Mouse (Mus musculus): ENCODE data around the gene Tle1. TPM values are rescaled to one million over a fixed set of nuclear protein-coding genes. Genes with fewer than 3 reads are reported as not detected.
A peak's percentile ranks its signal among the peaks of the same experiment; 100 is the strongest.

Gene Tle1
- polyA plus RNA-seq, 1 experiment from 2014 or later, result 27.8 TPM

DNA sequence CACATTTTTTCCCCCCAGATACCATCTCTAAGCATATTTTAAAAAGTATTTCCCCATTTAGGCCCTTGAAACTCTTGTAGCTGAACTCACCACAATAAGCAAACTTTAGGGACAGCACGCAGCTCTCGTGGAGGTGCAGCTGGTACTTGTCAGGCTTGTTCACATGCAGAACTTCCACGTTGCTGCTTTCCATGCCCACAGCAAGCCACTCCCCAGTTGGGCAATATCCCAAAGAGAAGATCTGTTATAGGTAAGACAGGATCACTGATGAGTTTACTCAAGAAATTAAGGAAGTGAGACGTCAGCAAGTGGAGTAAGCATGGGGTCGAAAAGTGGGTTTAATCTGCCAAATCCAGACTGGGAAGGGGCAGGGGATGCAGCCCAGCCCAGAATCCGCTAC, 80.7 kb downstream of the Tle1 start:
- Histone ChIP-seq H3K4me2 (replicated peaks) (no peak overlapping the region), H3K27me3 (no peaks in the 10 kb centered on the region), H3K27ac (no peak overlapping the region), H3K4me1 (no peaks in the 10 kb centered on the region), H3K9ac (no peak overlapping the region), H3K4me3 (no peak overlapping the region), H3K9me3 (no peaks in the 10 kb centered on the region), H3K36me3 (peaks cover 85% of the 10 kb centered on the region)
- 87% methylated on average over 6 of the region's 6 CpGs for WGBS
- no peak for ATAC-seq (ENCODE audit: low FRiP score, low read depth)

- H3K36me3 ChIP-seq, result peaks cover 33% of the 10 kb centered on the region
- no peak overlapping the region for H3K4me2 ChIP-seq (replicated peaks)
- H3K27ac ChIP-seq, result 0 out of 2 replicates have a peak overlapping the region, but pooled peaks have one; percentile 3
- H3K27me3 ChIP-seq, result no peaks in the 10 kb centered on the region
- H3K4me3 ChIP-seq, result no peak overlapping the region
- no peak overlapping the region for H3K9ac ChIP-seq
- peak; percentile 54; the same call in 1 of the 2 replicates for ATAC-seq (ENCODE audit: low FRiP score, low read depth)
- H3K9me3 ChIP-seq, result 0 out of 2 replicates have a peak, but pooled peaks cover 10% of the 10 kb centered on the region
- no peaks in the 10 kb centered on the region for H3K4me1 ChIP-seq
Measured at GRCm38 (mm10) chr4:72105702-72106101, 95.0 kb downstream of the Tle1 start.

DNA sequence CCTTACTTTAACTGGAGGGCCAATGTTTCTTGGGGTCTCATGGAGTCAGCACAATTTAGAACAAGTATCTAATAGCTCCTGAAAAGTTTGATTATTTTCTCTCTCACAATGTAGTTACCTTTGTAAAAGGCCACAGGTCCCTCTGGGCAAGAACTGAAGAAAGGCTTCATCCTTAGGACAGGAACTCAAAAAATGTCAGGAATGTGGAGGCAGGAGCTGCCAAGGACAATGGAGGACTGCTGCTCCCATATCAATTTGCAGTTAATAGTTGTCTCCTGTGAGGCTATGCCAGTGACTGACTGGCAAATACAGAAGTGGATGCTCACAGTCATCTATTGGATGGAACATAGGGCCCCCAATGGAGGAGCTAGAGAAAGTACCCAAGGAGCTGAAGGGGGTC, 96.5 kb downstream of the Tle1 start:
- Histone ChIP-seq H3K4me1 (no peaks in the 10 kb centered on the region), H3K4me3 (no peak overlapping the region), H3K36me3 (peaks cover 27% of the 10 kb centered on the region), H3K27me3 (no peaks in the 10 kb centered on the region), H3K9ac (no peak overlapping the region), H3K27ac (no peak overlapping the region), H3K9me3 (0 out of 2 replicates have a peak, but pooled peaks cover 10% of the 10 kb centered on the region), H3K4me2 (replicated peaks) (no peak overlapping the region)
- ATAC-seq (ENCODE audit: low FRiP score, low read depth), result no peak

- Histone ChIP-seq H3K4me2 (replicated peaks) (no peak overlapping the region), H3K27ac (no peak overlapping the region), H3K27me3 (no peaks in the 10 kb centered on the region), H3K4me3 (no peak overlapping the region), H3K36me3 (no peaks in the 10 kb centered on the region), H3K9me3 (no peaks in the 10 kb centered on the region), H3K4me1 (no peaks in the 10 kb centered on the region), H3K9ac (no peak overlapping the region)
- WGBS, result 91% methylated on average over 4 of the region's 4 CpGs
- ATAC-seq (ENCODE audit: low FRiP score, low read depth), result no peak
Measured at GRCm38 (mm10) chr4:72087811-72088210, 112.9 kb downstream of the Tle1 start.

DNA sequence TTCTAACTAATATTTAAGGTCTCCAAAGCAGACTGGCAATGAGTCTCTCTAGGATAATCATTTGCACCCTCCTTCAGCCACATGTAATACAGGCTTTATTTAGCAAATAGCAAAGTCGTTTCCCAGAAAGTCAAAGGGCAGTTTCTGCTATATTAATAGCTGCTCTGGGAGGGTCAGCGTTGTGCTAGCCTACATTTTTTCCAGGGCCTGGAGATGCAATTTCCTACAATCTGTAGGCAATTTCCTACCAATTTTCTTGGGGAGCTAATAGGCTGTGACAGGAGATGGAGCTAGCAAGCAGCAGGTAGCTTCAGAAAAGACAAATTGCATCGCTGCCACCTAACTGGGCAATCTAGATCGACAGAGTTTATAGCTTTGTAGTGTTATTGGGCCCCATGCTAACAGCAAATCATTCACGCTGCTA, 131.6 kb downstream of the Tle1 start:
- 10% methylated on average over 5 of the region's 5 CpGs for WGBS

GRCm38 (mm10) chr4:72067937-72068336, 132.8 kb downstream of the Tle1 start:
- WGBS, result 63% methylated on average over 3 of the region's 3 CpGs

More for the DNA sequence above, 131.6 kb downstream of the Tle1 start:
- H3K9ac ChIP-seq, result no peak overlapping the region
- peak; percentile 71; the same call in 1 of the 2 replicates for ATAC-seq (ENCODE audit: low FRiP score, low read depth)
- H3K27me3 ChIP-seq, result no peaks in the 10 kb centered on the region
- no peak overlapping the region for H3K27ac ChIP-seq
- H3K9me3 ChIP-seq, result no peaks in the 10 kb centered on the region
- no peak overlapping the region for H3K4me2 ChIP-seq (replicated peaks)
- H3K4me1 ChIP-seq, result peaks cover 9% of the 10 kb centered on the region
- H3K36me3 ChIP-seq, result no peaks in the 10 kb centered on the region
- H3K4me3 ChIP-seq, result no peak overlapping the region

More at GRCm38 (mm10) chr4:72067937-72068336, 132.8 kb downstream of the Tle1 start:
- no peaks in the 10 kb centered on the region for H3K9me3 ChIP-seq
- H3K27ac ChIP-seq, result no peak overlapping the region
- no peak overlapping the region for H3K9ac ChIP-seq
- no peaks in the 10 kb centered on the region for H3K36me3 ChIP-seq
- no peak overlapping the region for H3K4me3 ChIP-seq
- no peaks in the 10 kb centered on the region for H3K27me3 ChIP-seq
- no peak overlapping the region for H3K4me2 ChIP-seq (replicated peaks)
- H3K4me1 ChIP-seq, result peaks cover 9% of the 10 kb centered on the region
- no peak for ATAC-seq (ENCODE audit: low FRiP score, low read depth)

Measured in limb, embryonic 13.5 days (tissue).